Mouse (Mus musculus) lung, postnatal 0 days (tissue): ENCODE measurements around the gene Foxk2.

ENCODE experiments used
- CTCF ChIP-seq: IDR thresholded peaks from 2 replicates; pipeline ENCODE4 v1.5.1; 2016; ENCODE audit warnings: antibody characterized with exemption, mild to moderate bottlenecking
- EP300 ChIP-seq: IDR thresholded peaks from 2 replicates; pipeline ENCODE4 v1.6.1; 2016; ENCODE audit warnings: antibody characterized with exemption, mild to moderate bottlenecking, control low read depth

DNA sequence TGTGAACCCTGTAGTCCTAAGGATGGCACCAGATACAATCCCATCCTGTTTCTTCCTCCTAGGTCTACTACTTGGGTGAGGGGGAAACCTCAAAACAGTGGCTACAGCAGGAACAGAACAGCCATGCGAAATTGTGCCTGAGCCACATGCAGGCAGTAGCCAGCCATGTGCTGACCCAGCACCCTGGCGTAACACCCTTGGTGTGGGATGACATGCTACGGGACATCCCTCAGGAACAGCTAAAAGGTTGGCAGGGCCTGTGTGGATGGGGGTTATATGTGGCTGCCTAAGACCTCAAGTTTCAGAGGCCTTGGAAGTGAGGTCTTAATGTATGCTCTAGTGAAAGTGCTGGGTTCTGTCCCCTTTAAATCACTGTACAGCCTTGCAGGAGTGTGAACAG is 43.0 kb upstream of the Foxk2 start:
- no peak for TF ChIP-seq CTCF
- TF ChIP-seq EP300: no peak
